Mouse (Mus musculus) layer of hippocampus, adult 8-10 months (tissue): ENCODE data around the gene H2-K1. TPM values are rescaled to one million over a fixed set of nuclear protein-coding genes. Genes with fewer than 3 reads are reported as not detected.

ENCODE experiments used
- DNase-seq, 2 experiments: peaks; one replicate each; pipeline ENCODE4 v3.0.0; 2022; ENCODE audit warnings: low spot score in 2 of 2
- total RNA-seq, 4 experiments: library from RNA; stranded (reverse); gene quantifications; 2 replicates each; pipeline ENCODE4 v1.2.4; 2022

H2-K1 gene
- total RNA-seq, 4 experiments from 2014 or later = 29.6 to 138 (median 63.9) TPM

DNA sequence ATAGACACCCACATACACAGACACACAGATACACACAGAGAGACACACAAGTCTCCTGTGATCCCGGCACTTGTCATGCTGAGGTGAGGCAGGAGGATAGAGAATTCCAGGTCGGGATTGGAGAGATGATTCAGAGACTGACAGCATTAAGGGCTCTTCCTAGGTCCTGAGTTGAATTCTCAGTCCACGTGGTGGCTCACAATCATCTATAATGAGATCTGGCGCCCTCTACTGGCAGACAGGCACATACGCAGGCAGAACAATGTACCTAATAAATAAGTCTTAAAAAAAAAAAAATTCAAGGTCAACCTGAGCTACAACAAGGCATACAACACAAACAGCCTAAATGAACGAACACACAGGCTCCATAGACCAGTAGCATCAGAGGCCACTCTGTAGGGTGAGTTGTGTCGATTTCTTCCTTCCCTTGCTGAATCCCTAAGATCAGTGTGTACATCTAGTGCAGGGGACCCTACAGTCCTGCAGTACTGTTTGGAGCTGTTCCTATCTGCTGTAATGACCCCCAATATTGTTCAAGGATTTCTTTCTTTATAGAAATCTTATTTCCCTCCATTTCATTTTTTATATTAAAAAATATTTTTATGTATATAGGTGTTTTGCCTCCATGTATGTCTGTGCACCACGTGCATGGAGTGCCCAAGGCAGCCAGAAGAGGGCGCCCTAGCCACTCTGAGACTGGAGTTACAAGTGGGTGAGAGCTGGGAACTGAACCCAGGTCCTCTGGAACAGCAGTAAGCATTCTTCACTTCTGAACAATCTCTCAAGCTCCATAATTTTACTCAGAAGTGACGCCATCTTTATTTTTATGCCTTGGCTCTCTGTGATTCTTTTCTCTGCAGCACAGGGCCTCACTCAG is 8.1 kb downstream of the H2-K1 start:
- DNase-seq = no peak

DNA sequence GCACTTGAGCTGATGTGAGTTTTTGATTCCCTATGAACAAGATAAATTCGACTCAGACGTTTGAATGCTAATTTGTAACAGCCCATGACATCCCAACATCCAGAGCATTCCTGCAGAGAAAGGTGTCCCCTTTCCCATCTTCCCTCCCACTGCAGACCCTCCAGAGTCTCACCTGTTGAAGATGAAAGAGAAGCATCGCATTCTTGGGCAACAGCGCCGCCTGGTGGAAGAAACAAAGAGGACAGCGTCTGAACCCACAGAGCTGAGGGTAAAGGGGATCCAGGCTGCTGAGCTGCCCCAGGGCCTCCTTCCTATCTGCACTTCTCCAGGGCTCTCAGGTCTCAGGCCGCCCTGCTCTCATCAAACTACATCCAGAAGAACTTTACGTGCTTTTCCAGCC is 18.0 kb downstream of the H2-K1 start:
- peak in 1 of 2 experiments; percentile 60 for DNase-seq

DNA sequence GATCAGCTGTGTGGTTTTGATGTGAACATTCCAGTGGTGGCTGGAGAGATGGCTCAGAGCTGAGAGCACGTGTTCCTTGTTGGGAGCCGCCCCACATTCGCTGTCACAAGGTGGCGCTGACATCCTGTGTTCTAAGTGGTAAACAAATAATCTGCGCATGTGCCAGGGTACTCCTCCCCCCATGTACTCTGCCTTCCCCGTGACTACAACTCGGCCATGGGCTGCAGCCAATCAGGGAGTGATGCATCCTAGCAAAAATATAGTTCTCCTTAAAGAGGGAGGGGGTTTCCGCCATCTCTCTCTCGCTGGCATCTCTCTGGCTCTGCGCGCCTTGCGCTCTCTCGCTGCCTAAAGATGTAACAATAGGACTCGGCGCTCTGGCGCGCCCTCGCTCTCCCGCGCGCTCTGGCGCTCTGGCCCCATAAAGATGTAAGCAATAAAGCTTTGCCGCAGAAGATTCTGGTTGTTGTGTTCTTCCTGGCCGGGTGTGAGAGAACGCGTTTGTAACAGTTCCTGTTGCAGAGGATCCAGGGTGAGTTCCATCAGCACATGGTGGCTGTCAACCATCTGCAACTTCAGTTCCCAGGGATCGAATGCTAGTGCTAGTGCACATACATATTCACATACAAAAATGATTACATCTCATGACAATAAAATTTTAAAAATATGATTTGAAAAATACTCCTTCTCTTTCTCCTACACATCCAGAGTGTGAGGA is 18.8 kb downstream of the H2-K1 start:
- peak; percentile 92 for DNase-seq

DNA sequence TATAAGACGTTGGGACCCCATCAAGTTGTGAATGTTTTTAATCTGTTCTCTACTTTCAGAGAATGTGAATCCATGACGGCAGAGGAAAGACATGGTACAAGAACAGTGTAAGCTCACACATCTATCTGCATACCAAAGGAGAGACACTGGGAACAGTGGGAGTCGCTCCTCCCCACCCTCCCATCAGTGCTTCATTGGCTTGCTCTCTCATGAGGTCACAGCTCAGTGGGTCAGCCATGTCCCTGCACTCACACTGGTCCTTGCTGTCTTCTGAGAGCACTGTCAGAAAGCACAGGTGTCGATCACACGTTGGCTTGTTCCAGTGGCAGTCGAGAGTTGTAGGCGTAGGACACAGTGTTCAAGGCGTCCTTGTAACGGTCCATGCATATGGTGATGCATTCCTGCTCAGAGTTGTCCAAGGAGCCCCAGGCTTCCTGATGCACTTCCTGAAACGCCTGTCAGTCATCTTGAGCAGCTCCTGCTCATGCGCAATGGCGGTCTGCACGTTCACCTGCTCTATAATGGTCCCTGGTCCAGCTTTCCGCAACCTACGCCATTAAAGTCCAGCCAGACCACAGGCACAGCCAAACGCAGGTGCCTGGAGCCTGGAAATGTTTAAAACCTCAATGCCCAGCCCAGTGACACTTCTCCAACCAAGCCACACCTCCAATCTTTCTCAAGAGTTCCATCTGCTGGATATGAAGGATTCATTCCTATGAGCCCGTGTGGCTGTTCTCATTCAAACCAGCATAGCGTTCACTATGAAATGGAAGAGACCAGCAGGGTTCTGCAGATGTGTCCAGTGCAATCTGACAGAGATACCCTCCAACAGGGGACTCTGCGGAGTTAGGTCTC is 19.7 kb downstream of the H2-K1 start:
- no peak for DNase-seq

DNA sequence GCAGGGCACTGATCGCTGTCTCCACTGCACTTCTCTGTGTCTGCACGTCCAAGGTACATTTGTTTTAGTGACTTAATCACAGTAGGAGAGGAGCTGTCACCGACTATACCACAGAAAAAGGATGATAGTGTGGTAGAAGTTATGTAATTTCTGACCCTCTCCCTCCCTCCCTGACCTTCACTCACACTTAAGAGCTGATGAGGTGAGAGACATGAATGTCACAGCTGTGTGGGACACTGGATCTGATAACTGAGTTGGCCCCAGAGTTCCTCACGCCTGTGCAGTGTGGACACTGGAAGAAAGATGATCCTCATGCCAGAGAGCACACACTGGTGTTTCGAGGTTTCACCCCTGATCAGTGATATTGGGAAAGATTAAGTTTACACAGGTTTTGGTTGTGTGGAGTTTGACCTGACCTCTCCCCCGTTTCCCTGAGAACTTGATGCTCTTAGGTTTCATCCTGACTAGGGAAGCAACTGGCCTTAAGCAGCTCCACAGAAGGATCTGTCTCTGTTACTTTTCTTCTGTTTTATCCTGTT is 20.6 kb downstream of the H2-K1 start:
- no peak for DNase-seq

DNA sequence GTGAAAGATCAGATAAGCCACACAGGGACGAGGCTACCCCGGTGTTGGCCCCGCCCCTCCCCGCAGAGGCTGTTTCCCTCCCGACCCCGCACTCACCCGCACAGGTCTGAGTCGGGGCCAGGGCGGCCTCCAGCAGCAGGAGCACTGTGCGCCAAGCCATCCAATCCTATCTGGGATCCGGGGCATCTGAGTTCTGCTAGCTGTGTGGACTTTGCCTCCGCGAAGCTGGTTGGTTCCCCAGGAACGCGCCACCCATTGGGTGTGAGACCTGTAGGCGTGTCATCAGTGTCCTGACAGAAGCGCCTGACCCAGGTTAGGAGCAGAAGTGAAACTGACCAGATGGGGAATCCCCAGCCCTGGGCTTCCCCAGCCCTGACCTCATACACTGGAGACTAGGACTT is 21.5 kb downstream of the H2-K1 start:
- peak in 1 of 2 experiments; percentile 29 for DNase-seq

DNA sequence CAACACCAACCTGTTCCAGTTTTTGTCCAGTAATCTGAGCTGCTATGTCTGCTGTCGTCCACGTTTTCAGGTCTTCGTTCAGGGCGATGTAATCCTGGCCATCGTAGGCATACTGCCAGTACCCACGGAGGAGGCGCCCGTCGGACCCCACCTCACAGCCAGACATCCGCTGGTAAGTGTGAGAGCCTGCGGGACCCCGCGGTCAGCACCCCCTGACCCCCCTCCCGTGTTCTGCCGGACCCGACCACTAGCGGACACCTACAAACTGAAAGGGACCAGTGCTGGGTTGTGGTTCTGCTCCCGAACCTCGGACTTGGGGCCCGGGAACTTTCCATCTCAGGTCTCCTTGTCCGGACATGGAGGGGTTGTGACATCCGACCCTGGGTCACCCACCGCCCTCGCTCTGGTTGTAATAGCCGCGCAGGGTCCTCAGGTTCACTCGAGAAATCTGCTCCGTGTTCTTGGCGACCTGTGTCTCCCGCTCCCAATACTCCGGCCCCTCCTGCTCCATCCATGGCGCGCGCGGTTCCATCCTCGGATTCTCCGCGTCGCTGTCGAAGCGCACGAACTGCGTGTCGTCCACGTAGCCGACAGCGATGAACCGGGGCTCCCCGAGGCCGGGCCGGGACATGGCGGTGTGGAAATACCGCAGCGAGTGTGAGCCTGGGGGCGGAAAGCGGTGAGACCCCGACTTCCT is 22.1 kb downstream of the H2-K1 start:
- no peak for DNase-seq

DNA sequence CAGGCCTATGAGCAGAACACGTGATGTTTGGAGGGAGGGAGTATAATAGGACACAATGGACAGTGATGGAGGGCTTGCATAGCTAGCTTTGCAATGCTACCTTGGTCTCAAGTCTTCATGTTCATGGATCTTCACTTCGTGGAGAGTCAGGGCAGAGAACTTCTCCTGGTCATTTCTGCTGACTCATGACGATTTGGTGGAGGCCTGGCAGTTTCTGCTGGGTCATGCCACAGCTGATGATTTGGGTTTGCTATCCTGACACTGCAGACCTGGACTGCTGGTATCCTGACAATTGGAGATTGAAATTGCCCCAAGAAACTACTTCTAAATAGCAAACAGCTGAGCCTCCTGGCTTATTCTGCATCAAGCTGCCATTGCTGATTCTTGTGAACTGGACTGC is 26.6 kb downstream of the H2-K1 start:
- DNase-seq = no peak

DNA sequence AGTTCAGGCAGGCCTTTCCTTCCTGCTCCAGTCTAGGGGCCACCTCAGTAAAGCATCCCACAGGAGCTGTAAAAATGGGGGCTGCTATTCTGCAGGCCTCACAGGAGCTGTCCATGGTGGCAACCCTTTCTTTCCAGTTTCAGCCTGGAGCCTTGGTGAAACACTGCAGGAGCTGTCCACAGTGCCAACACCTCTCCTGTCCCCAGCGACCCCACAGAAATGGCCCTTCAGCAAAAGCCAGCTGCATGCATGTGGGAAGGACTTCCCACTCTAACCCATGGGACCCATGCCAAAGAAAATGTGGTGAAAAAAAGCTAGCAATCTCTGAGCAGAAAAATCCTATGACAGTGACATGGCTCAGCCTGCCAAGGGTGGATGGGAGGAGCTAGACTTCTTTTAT is 27.5 kb downstream of the H2-K1 start:
- DNase-seq = no peak

DNA sequence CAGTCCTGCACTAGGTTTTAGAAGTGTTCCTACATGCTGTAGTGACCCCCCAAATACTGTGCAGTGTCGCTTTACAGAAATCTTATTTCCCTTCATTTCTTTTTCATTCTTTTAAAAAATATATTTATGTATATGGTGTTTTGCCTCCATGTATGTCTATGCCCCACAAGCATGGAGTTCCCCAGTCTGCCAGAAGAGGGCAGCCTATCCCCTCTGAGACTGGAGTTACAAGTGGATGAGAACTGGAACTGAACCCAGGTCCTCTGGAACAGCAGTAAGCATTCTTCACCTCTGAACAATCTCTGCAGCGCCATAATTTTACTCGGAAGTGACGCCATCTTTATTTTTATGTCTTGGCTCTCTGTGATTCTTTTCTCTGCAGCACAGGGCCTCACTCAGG is 30.8 kb downstream of the H2-K1 start:
- no peak for DNase-seq

DNA sequence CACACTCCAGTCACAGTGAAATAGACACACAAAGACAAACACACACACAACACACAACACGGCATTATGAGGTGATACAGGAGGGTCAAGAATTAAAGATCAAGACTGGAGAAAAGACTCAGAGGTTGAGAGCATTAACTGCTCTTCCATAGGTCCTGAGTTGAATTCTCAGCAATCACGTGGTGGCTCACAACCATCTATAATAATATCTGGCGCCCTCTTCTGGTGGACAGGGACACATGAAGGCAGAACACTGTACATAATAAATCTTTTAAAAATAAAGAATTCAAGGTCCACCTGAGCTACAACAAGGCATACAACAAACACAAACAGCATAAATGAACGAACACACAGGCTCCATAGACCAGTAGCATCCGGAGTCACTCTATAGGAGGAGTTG is 31.2 kb downstream of the H2-K1 start:
- DNase-seq = no peak

DNA sequence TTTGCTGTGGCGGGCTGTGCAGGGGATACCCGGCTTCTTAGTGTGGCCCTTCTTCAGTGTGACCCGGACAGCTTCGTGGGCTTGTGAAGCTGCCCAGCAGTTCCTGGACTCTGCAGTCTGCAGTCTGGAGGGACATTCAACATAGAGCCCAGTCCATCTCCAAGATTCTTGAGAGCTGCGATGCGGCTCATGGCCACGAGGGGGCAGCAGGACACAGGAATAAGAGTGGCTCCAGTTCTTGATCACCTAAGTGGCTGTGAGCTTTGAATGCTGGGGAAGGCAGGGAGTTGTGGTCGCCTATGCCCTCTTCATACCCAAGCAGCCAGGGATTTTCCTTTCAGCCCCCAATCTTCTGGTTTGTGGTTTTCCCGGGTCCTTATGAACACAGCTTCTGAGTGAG is 31.7 kb downstream of the H2-K1 start:
- DNase-seq = peak in 1 of 2 experiments; percentile 84

DNA sequence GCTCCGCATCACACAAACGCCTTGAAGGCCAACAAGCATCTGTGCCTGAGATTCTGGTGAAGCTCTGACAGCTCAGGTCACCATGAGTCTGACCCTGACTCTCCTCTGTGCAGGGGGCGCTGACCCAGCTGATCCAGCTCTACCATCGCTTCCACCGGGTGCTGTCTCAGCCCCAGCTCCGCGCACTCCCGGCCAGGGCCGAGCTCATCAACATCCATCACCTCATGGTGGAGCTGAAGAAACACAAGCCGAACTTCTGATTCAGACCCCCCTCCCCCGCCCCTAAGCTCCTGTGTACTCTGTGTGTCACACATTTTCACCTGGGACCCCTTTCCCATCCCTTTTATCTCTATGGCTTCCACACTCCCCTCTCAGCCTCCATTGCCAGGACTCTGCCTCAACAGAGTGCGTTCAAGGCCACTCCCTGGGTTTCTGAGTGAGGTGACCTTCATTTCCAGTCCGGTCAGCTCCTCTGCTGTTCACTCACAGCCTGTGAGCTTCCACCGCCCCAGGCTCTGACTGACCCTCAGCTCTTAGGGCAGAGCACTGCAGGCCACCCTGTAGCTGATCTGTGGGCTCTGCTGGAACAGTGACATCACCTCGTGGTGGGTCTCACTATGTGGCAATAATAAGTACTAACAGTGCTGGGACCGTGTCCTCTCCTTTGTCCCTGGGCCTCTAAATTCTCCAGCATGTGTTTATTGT is 34.1 kb downstream of the H2-K1 start:
- DNase-seq = no peak

DNA sequence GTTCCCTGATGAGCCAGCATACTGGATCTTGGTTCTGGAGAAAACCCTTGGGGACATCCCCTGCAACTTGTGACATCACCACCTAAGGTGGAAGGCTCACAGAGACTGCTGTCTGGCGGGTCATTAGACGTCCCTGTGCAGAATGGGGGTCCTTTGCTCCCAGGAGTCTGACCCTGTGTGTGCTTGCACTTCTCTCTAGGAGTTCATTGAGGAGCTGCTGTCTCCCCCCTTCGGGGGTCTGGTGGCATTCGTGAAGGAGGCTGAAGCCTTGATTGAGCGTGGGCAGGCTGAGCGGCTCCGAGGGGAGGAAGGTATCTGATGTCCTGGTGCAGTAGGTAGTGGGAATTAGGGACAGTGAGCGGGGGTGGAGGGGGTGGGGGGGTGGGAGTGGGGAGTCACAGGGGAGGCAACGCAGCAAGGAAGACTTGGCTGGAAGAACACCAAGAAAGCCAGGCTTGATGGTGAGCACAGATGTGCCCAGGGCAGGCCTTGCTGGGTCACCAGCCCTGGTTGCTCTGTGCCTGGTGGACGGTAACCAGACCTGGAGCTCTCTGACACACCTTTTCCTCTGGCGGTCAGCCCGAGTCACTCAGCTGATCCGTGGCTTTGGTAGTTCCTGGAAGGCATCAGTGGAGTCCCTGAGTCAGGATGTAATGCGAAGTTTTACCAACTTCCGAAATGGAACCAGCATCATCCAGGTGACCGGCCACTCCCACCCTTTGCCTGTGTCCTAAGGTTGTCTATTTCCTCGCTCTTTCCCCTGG is 34.9 kb downstream of the H2-K1 start:
- no peak for DNase-seq

DNA sequence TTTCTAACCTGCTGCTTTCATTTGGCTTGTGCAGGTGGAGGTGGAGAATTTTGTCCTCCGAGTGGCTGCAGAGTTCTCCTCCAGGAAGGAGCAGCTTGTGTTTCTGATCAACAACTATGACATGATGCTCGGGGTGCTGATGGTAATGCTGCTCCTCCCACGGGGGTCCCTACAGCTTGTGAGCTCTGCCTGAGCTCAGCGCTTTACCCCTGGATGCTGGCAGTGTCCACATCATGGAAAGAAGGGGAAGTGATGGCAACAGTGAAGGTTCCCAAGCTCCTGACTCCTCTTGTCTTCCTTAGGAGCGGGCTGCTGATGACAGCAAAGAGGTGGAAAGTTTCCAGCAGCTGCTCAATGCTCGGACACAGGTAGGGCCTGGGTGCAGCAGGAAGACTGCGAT is 37.3 kb downstream of the H2-K1 start:
- no peak for DNase-seq

DNA sequence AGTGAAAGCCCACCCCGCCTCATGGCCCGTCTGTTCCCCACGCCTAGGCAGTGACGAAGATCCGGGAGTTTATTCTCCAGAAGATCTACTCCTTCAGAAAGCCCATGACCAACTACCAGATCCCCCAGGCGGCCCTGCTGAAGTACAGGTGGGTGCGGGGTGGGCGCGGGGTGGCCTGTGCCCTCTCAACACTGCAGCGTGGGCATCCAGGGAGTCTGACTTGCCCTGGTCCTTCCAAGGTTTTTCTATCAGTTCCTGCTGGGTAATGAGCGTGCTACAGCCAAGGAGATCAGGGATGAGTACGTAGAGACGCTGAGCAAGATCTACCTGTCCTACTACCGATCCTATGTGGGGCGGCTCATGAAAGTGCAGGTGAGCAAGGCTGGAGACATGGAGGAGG is 40.2 kb downstream of the H2-K1 start:
- no peak for DNase-seq

DNA sequence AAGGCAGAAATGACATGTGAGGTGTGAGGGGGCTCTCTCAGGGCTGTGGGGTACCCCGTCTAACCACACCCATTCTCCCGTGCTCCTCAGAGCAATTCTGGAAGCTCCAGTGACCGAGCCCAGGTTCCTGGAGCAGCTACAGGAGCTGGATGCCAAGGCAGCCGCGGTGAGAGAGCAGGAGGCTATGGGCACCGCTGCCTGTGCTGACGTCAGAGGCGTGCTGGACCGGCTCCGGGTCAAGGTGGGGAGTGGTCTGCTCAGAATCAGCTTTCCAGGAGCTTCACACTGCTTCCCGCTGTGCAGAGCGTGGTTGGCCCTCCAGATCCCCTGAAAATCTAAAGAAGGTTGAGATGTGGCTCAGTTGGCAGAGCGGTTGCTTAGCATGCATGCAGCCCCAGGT is 41.0 kb downstream of the H2-K1 start:
- DNase-seq = peak in 1 of 2 experiments; percentile 6

DNA sequence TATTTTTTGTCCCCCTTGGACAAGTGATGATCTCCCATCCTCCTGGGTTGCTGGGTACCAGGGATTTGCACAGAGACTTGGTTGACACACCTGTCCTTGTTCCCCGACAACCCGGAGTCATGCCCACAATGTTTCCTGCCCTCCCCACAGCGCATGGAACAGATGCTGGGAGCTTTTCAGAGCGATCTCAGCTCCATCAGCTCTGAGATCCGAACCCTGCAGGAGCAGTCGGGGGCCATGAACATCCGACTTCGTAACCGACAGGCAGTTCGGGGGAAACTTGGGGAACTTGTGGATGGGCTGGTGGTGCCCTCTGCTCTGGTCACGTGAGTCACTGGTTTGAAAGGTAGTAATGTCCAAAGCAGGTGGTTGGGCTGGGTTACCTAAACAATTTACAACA is 41.7 kb downstream of the H2-K1 start:
- no peak for DNase-seq

DNA sequence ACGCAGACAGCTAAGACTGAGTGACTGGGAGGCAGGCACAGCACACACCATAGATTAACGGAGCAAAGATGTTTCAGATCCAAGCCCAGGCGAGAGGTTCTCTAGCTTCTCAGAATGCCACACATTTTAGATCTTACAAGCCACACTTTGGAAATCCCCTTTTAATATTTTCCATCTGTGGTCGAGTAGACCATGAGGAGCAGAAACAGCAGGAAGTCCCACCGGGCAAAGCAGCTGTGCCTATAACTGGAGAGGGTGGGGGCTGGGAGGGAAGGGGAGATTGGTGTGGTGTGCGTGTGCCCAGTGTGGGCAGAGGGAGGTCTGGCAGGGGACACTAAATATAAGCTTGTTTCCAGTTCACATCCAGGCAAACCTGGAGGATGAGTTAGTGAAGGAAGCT is 42.7 kb downstream of the H2-K1 start:
- no peak for DNase-seq

DNA sequence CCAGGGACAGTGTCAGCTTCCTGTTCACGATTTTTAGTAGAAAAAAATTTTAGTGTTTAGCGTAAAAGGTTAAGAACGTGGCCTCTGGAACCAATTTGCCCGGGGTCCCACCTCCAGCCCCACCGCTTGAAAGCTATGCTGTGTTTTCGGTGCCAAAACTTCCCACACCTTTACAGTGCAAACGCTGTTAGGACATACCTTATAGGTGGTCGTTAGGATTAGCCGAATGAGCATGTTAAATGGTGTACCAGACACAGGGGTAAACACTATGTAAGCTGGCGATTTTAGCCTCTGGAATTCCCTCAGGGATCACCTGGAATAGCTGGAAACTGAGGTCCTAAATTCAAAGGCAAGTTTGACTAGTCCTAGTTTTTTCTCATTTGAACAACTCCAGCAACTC is 43.8 kb downstream of the H2-K1 start:
- no peak for DNase-seq
